Mouse (Mus musculus): ENCODE measurements around the gene Gfi1b. TPM values are rescaled to one million over a fixed set of nuclear protein-coding genes. Genes with fewer than 3 reads are reported as not detected.

Gene Gfi1b
- polyA plus RNA-seq, 1 experiment: 22.1 TPM

DNA sequence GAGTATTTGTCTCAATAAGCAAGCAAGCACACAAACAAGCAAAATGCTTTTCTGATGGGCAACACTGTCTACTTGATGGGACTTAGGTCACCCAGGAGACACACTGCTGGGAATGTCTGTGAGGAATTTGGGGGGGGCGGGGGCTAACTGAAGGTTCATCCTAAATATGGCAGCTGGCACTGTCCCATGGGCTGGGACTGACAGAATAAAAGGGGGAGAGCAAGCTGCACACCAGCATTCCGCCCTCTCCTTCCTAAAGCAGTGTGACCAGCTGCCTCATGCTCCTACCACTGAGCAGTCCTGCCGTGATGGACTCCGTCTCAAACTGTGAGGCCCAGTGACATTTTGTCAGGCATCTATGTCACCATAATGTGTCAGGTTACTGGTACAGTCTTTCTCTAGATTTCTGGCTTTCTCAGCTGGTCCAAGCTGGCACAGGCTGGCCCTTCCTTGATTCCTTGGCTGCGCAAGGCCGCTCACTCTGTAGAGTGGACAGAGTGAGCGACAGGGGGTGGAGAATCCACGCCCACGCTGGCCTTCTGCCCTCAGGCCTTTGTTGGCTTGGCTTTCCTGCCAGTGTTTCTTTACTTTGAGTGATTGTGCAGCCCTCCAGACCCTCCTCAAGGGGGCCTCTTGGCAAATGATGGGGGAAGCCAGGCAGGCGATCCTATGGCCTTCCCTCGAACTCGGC, 10.9 kb downstream of the Gfi1b start:
- no peaks in the 10 kb centered on the region for H3K27me3 ChIP-seq (ENCODE audit: control insufficient read depth, insufficient read depth, low read length)
- no peak for TF ChIP-seq POLR2A (IDR thresholded peaks at IDR 0.05; ENCODE audit: low read depth, low read length)
- no peak for TF ChIP-seq CTCF (IDR thresholded peaks at IDR 0.05; ENCODE audit: extremely low read depth, insufficient read depth, insufficient read length, insufficient replicate concordance)
- no peak overlapping the region for H3K4me3 ChIP-seq (ENCODE audit: extremely low read depth, insufficient read depth, insufficient read length)
- 95% methylated on average over 12 of the region's 12 CpGs for WGBS
- no peak for DNase-seq (ENCODE audit: low read depth in 1 of 2, low spot score in 2 of 2)
- H3K36me3 ChIP-seq (ENCODE audit: control insufficient read depth, insufficient read depth, low read length): no peaks in the 10 kb centered on the region
- no peak overlapping the region for H3K27ac ChIP-seq (ENCODE audit: insufficient read depth, low read length)
- H3K4me1 ChIP-seq (ENCODE audit: control insufficient read depth, insufficient read depth, insufficient read length): peaks cover 9% of the 10 kb centered on the region

GRCm38 (mm10) chr2:28609851-28610250, 11.9 kb downstream of the Gfi1b start:
- no peak for TF ChIP-seq CTCF (IDR thresholded peaks at IDR 0.05; ENCODE audit: extremely low read depth, insufficient read depth, insufficient read length, insufficient replicate concordance)
- TF ChIP-seq POLR2A (IDR thresholded peaks at IDR 0.05; ENCODE audit: low read depth, low read length): no peak
- H3K4me3 ChIP-seq (ENCODE audit: extremely low read depth, insufficient read depth, insufficient read length): no peak overlapping the region
- H3K36me3 ChIP-seq (ENCODE audit: control insufficient read depth, insufficient read depth, low read length): no peaks in the 10 kb centered on the region
- H3K27ac ChIP-seq (ENCODE audit: insufficient read depth, low read length): no peak overlapping the region
- H3K4me1 ChIP-seq (ENCODE audit: control insufficient read depth, insufficient read depth, insufficient read length): peaks cover 10% of the 10 kb centered on the region
- no peak for DNase-seq (ENCODE audit: low read depth in 1 of 2, low spot score in 2 of 2)
- 92% methylated on average over 10 of the region's 10 CpGs for WGBS
- no peaks in the 10 kb centered on the region for H3K27me3 ChIP-seq (ENCODE audit: control insufficient read depth, insufficient read depth, low read length)

- no peaks in the 10 kb centered on the region for H3K36me3 ChIP-seq (ENCODE audit: control insufficient read depth, insufficient read depth, low read length)
- TF ChIP-seq POLR2A (IDR thresholded peaks at IDR 0.05; ENCODE audit: low read depth, low read length): no peak
- TF ChIP-seq CTCF (IDR thresholded peaks at IDR 0.05; ENCODE audit: extremely low read depth, insufficient read depth, insufficient read length, insufficient replicate concordance): no peak
- WGBS: 77% methylated on average over 10 of the region's 10 CpGs
- no peak overlapping the region for H3K27ac ChIP-seq (ENCODE audit: insufficient read depth, low read length)
- H3K4me3 ChIP-seq (ENCODE audit: extremely low read depth, insufficient read depth, insufficient read length): no peak overlapping the region
- peaks cover 10% of the 10 kb centered on the region for H3K4me1 ChIP-seq (ENCODE audit: control insufficient read depth, insufficient read depth, insufficient read length)
- no peak for DNase-seq (ENCODE audit: low read depth in 1 of 2, low spot score in 2 of 2)
- H3K27me3 ChIP-seq (ENCODE audit: control insufficient read depth, insufficient read depth, low read length): no peaks in the 10 kb centered on the region
Observed at GRCm38 (mm10) chr2:28607341-28608165, 14.2 kb downstream of the Gfi1b start.

- WGBS: 74% methylated on average over 8 of the region's 8 CpGs
- no peak for TF ChIP-seq POLR2A (IDR thresholded peaks at IDR 0.05; ENCODE audit: low read depth, low read length)
- no peak; the same call in 1 of the 2 replicates for TF ChIP-seq CTCF (IDR thresholded peaks at IDR 0.05; ENCODE audit: extremely low read depth, insufficient read depth, insufficient read length, insufficient replicate concordance)
- Histone ChIP-seq H3K4me1 (ENCODE audit: control insufficient read depth, insufficient read depth, insufficient read length) (peaks cover 10% of the 10 kb centered on the region), H3K27ac (ENCODE audit: insufficient read depth, low read length) (no peak overlapping the region), H3K36me3 (ENCODE audit: control insufficient read depth, insufficient read depth, low read length) (no peaks in the 10 kb centered on the region), H3K4me3 (ENCODE audit: extremely low read depth, insufficient read depth, insufficient read length) (no peak overlapping the region), H3K27me3 (ENCODE audit: control insufficient read depth, insufficient read depth, low read length) (no peaks in the 10 kb centered on the region)
- DNase-seq (ENCODE audit: low read depth in 1 of 2, low spot score in 2 of 2): no peak
Observed at GRCm38 (mm10) chr2:28606601-28607340, 15.0 kb downstream of the Gfi1b start.

DNA sequence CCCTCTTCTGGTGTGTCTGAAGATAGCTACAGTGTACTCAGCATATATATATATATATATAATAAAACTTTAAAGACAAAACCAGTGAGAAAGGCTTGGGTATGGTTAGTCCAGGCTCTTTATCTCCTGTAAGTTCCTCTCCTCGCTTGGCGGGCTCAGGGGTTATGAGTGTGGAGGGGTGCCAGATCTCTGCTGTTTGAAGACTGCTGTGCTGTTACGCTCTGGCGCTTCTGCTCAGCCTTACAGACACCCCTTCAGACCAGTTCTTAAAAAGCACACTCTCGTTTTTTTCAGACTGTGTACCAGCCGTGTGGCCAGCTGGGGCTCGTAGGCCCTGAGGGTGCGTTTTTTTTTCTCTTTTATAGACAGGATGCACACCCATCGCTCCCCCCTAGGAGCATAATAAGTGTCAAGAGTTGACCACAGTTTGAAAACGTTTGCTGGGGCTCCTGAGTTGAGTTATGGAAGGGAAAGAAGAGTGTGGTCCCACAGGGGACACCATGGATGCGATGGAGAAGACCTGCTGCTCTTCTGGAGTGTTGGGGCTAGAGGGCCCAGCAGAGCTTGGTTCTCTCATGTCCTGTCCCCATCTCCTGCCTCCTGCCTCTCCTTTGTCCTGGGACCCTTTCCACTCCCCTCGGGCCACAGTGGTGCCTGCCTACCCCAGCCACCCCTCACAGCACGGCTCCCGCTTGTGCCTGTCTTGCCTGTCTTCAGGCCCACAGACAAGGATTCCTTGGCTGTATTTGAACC, 15.8 kb downstream of the Gfi1b start:
- Histone ChIP-seq H3K4me1 (ENCODE audit: control insufficient read depth, insufficient read depth, insufficient read length) (peaks cover 10% of the 10 kb centered on the region), H3K4me3 (ENCODE audit: extremely low read depth, insufficient read depth, insufficient read length) (no peak overlapping the region), H3K27me3 (ENCODE audit: control insufficient read depth, insufficient read depth, low read length) (no peaks in the 10 kb centered on the region), H3K27ac (ENCODE audit: insufficient read depth, low read length) (peak overlapping the region; percentile 5; the same call in 1 of the 2 replicates), H3K36me3 (ENCODE audit: control insufficient read depth, insufficient read depth, low read length) (no peaks in the 10 kb centered on the region)
- DNase-seq (ENCODE audit: low read depth in 1 of 2, low spot score in 2 of 2): no peak
- no peak for TF ChIP-seq CTCF (IDR thresholded peaks at IDR 0.05; ENCODE audit: extremely low read depth, insufficient read depth, insufficient read length, insufficient replicate concordance)
- TF ChIP-seq POLR2A (IDR thresholded peaks at IDR 0.05; ENCODE audit: low read depth, low read length): no peak
- WGBS: 20% methylated on average over 14 of the region's 14 CpGs

GRCm38 (mm10) chr2:28603542-28603941, 18.2 kb downstream of the Gfi1b start:
- Histone ChIP-seq H3K27ac (ENCODE audit: insufficient read depth, low read length) (no peak overlapping the region), H3K4me1 (ENCODE audit: control insufficient read depth, insufficient read depth, insufficient read length) (peaks cover 10% of the 10 kb centered on the region)

More at GRCm38 (mm10) chr2:28603542-28603941, 18.2 kb downstream of the Gfi1b start:
- H3K36me3 ChIP-seq (ENCODE audit: control insufficient read depth, insufficient read depth, low read length): no peaks in the 10 kb centered on the region
- no peak for TF ChIP-seq CTCF (IDR thresholded peaks at IDR 0.05; ENCODE audit: extremely low read depth, insufficient read depth, insufficient read length, insufficient replicate concordance)
- no peak for TF ChIP-seq POLR2A (IDR thresholded peaks at IDR 0.05; ENCODE audit: low read depth, low read length)
- DNase-seq (ENCODE audit: low read depth in 1 of 2, low spot score in 2 of 2): no peak
- no peak overlapping the region for H3K4me3 ChIP-seq (ENCODE audit: extremely low read depth, insufficient read depth, insufficient read length)
- 87% methylated on average over 5 of the region's 5 CpGs for WGBS
- H3K27me3 ChIP-seq (ENCODE audit: control insufficient read depth, insufficient read depth, low read length): no peaks in the 10 kb centered on the region

Data from spleen, adult 2 months (tissue).